Mouse (Mus musculus) brain, adult 10 weeks (tissue): ENCODE results near the gene Dcpp1. TPM values are rescaled to one million over a fixed set of nuclear protein-coding genes. Genes with fewer than 3 reads are reported as not detected.

Source experiments
- polyA plus RNA-seq: library from polyadenylated mRNA; stranded (reverse); fragments of 350-450 nt; fragmentation: Illumina TruSeq; extraction: RNeasy Lipid Tissue Mini Kit (QIAGEN cat#74804); gene quantifications from one replicate; pipeline ENCODE4 v1.2.3, GENCODE M21; 2015; ENCODE audit warnings: low read depth, low replicate concordance

The Dcpp1 gene
- not detected for polyA plus RNA-seq

DNA sequence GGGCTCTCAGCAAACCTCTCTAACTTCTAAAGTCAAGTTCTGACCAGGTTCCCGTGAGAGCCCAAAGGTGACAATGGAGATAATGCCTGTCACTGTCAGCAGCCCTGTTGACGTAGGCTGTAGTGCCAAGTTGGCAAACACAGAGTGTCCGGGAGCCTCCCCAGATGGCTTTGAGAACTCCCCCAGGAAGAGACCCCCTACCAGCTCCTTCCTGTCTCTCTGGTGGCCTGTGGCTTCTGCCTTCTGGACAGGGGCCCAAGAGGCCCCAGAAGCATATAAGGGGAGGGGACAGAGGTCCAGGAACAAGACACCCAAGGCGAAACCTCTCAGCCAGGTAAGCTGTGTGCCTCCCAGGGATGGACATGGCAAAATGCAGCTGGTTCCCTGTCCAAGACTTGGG is at the start of gene Dcpp1, which contains the start of gene Dcpp2:
TSS of gene Dcpp1 (plus strand) at position 301 of the 400 bp plus-strand sequence.
TSS of gene Dcpp2 (plus strand) at position 305 of the 400 bp plus-strand sequence.

GRCm38 (mm10) chr17:23836006-23836575 is 44.6 kb upstream of the Dcpp1 start, which contains the start of gene Prss33:
Prss33 (minus strand) TSS chr17:23836056.

DNA sequence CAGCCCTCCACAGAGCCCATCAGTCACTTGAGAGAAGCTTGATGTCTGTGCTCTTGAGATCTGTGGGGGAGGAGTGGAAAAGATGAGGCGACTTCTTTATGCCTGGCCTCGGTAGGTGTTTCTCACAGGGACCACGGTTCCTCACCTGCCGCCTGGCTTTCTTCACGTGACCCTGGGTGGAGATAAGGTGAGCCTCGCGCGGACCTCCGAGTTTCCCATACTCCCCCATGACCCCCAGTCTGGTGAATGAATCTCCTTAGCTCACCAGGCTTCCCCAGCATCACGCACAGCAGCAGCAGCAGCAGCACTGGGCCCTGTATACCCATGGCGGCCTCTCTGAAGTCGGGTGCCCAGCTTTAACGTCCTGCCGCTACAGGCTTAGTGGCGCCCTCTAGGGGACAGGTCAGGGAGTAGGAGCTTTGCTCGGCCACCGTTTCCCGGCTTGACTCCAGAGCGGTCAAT is 36.8 kb upstream of the Dcpp1 start, which contains the start of the genes Prss32 and Prss41:
TSS of gene Prss32 (plus strand) at position 44 of the 462 bp plus-strand sequence.
TSS of gene Prss41 (minus strand) at position 361 of the 462 bp plus-strand sequence.

GRCm38 (mm10) chr17:23867756-23868155 is 12.9 kb upstream of the Dcpp1 start, which contains the start of gene Prss21:
Prss21 (plus strand) TSS chr17:23868056.

DNA sequence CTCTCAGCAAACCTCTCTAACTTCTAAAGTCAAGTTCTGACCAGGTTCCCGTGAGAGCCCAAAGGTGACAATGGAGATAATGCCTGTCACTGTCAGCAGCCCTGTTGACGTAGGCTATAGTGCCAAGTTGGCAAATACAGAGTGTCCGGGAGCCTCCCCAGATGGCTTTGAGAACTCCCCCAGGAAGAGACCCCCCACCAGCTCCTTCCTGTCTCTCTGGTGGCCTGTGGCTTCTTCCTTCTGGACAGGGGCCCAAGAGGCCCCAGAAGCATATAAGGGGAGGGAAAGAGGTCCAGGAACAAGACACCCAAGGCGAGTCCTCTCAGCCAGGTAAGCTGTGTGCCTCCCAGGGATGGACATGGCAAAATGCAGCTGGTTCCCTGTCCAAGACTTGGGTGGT is 36.5 kb downstream of the Dcpp1 start, which contains the start of gene Dcpp3:
TSS of gene Dcpp3 (plus strand) at position 301 of the 400 bp plus-strand sequence.

Other genes with a start within 250 kb of the Dcpp1 start
- gene Mmp25, start 235.6 kb upstream of the Dcpp1 start, polyA plus RNA-seq: 0.24 TPM
- not detected for gene Bicdl2, start 220.4 kb upstream of the Dcpp1 start, polyA plus RNA-seq
- gene Hcfc1r1, start 207.3 kb upstream of the Dcpp1 start, polyA plus RNA-seq: 211 TPM
- gene Thoc6, start 207.0 kb upstream of the Dcpp1 start, polyA plus RNA-seq: 9.6 TPM
- 14.9 TPM for gene Tnfrsf12a, start 203.4 kb upstream of the Dcpp1 start, polyA plus RNA-seq
- not detected for gene Cldn6, start 201.6 kb upstream of the Dcpp1 start, polyA plus RNA-seq
- 0.31 TPM for gene Cldn9, start 196.8 kb upstream of the Dcpp1 start, polyA plus RNA-seq
- gene 1520401A03Rik, start 158.1 kb upstream of the Dcpp1 start, polyA plus RNA-seq: 0.39 TPM
- gene Pkmyt1, start 154.5 kb upstream of the Dcpp1 start, polyA plus RNA-seq: 5.1 TPM
- 53.5 TPM for gene Paqr4, start 140.0 kb upstream of the Dcpp1 start, polyA plus RNA-seq
- gene Kremen2, start 135.0 kb upstream of the Dcpp1 start, polyA plus RNA-seq: 0.97 TPM
- gene Flywch1, start 109.3 kb upstream of the Dcpp1 start, polyA plus RNA-seq: 321 TPM
- 29.3 TPM for gene Flywch2, start 94.8 kb upstream of the Dcpp1 start, polyA plus RNA-seq
- 295 TPM for gene Srrm2, start 90.3 kb upstream of the Dcpp1 start, polyA plus RNA-seq
- 700 TPM for gene Elob, start 51.7 kb upstream of the Dcpp1 start, polyA plus RNA-seq
- not detected for gene Prss33, start 44.8 kb upstream of the Dcpp1 start, polyA plus RNA-seq
- not detected for gene Prss32, start 37.0 kb upstream of the Dcpp1 start, polyA plus RNA-seq
- 0.42 TPM for gene Prss41, start 36.7 kb upstream of the Dcpp1 start, polyA plus RNA-seq
- gene Prss21, start 12.8 kb upstream of the Dcpp1 start, polyA plus RNA-seq: not detected
- not detected for gene Dcpp2, start within 50 bp of the Dcpp1 start, polyA plus RNA-seq
- gene Dcpp3, start 36.6 kb downstream of the Dcpp1 start, polyA plus RNA-seq: not detected
- gene Sbp, start 60.8 kb downstream of the Dcpp1 start, polyA plus RNA-seq: not detected
- not detected for gene Sbpl, start 74.4 kb downstream of the Dcpp1 start, polyA plus RNA-seq
- not detected for gene Prss30, start 99.7 kb downstream of the Dcpp1 start, polyA plus RNA-seq
- 1.8 TPM for gene Prss22, start 117.2 kb downstream of the Dcpp1 start, polyA plus RNA-seq
- not detected for gene Prss27, start 157.3 kb downstream of the Dcpp1 start, polyA plus RNA-seq
- 22.9 TPM for gene Kctd5, start 192.6 kb downstream of the Dcpp1 start, polyA plus RNA-seq